Mouse (Mus musculus) heart, postnatal 36 days (tissue): ENCODE results near the gene Olfr844. TPM values are rescaled to one million over a fixed set of nuclear protein-coding genes. Genes with fewer than 3 reads are reported as not detected.

ENCODE experiments used
- DNase-seq, 2 experiments: peaks; one replicate each; pipeline ENCODE4 v3.0.0; 2021 to 2022
- intact Hi-C: fragments of 180-260 bp; cut with DNase I; formaldehyde crosslinking; loops from one replicate; pipeline ENCODE4 v1.15.1; 2025
- total RNA-seq, 2 experiments: library from RNA; stranded (reverse); gene quantifications; 2 replicates each; pipeline ENCODE4 v1.2.3; 2021

The Olfr844 gene
- total RNA-seq: not detected

DNA sequence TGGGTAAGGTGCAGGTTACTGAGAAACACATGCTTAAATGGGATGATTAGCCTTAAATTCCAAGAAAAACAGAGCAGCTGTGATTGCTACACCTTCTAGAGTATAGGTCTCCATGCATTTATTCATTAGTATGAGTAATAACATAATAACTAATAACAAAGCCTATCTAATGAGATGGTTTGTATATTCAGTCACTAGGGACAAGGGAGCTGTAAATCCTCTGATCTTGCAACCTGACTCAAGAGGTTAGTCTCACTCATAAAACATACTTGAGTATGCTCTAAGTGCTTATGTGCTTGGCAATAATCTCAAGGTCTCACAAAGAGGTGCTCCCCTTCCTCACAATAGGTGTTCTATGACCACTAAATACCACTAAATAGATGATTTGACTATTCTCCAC is at the start of gene Olfr844:
Olfr844 (plus strand) TSS at position 301 of the 400 bp plus-strand sequence.
- no peak for DNase-seq
- intact Hi-C loops: no loop called here

DNA sequence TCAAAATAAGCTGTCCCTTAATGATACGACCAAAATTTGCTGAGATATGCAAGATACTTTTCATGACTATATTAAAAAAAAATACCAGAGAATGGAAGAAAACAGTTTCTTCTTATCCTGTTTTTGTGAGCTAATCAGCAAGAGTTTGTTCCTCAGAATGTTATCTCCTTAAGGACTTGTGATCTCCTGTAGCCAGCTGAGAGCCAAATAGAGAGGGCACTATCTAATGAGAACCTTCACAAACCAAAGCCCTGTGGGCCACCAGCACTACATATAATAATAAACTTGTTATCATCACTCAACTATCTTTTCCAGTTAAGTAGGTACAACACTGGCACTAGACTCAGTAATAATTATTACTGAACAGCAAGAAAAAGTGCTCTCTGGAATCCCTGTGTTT is 20.0 kb downstream of the Olfr844 start, which contains the start of gene Olfr845:
Olfr845 (plus strand) TSS at position 301 of the 400 bp plus-strand sequence.
- intact Hi-C loops: no loop called here
- no peak for DNase-seq

DNA sequence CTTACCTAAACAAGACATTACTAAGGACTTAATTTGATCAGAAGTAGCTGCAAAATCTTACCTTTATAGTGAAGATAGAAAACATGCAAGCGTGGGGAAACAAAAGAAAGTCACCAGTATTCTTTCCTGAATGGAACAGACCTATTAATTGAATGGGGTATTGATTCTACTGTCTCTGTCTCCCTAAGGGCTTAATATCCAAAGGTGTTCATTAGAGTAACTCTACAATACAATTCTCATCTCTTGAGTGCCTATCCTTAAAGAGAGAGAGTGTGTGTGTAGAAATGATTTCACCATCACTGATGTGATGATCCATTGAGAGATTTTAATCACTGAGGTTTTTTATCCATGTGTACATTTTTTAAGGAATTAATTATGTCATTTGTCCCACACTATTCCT is 47.8 kb downstream of the Olfr844 start, which contains the start of gene Olfr846:
Olfr846 (minus strand) TSS at position 101 of the 400 bp plus-strand sequence.
- no peak for DNase-seq
- intact Hi-C loops: no loop called here

Other genes with a start within 250 kb of the Olfr844 start
- gene Olfr836, start 196.0 kb upstream of the Olfr844 start, total RNA-seq: not detected
- not detected for gene Olfr837, start 180.0 kb upstream of the Olfr844 start, total RNA-seq
- gene Olfr839-ps1, start 139.0 kb upstream of the Olfr844 start, total RNA-seq: not detected
- not detected for gene Olfr843, start 64.4 kb upstream of the Olfr844 start, total RNA-seq
- not detected for gene Olfr845, start 20.1 kb downstream of the Olfr844 start, total RNA-seq
- not detected for gene Olfr846, start 47.7 kb downstream of the Olfr844 start, total RNA-seq
- gene Olfr847, start 62.3 kb downstream of the Olfr844 start, total RNA-seq: not detected
- gene Olfr849, start 123.9 kb downstream of the Olfr844 start, total RNA-seq: not detected
- gene Olfr850, start 161.9 kb downstream of the Olfr844 start, total RNA-seq: not detected
- not detected for gene Olfr851, start 176.9 kb downstream of the Olfr844 start, total RNA-seq
- gene Olfr853, start 224.7 kb downstream of the Olfr844 start, total RNA-seq: not detected